Mouse (Mus musculus): ENCODE measurements around the gene Adh1. TPM values are rescaled to one million over a fixed set of nuclear protein-coding genes. Genes with fewer than 3 reads are reported as not detected.

The Adh1 gene
- total and polyA plus RNA-seq, 2 experiments from 2014 or later, result 2.2 to 3.0 TPM

DNA sequence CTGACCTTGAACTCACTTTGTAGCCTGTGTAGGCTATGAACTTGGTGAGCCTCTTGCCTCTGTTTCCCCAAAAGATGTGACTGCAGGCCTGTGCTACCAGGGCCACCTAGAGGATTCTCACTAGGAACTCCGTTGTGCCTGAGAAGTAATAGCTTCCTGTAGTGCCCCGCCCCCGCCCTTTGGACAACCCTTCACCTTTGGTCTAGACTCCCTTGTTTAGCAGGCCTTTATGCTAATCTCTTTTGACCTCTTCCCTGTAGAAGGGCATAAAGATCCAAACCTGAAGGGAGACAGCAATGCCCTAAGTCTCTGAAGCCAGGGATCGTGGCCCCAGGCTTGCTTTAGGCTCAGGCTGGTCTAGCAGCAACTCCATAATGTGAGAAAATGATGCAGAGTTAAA, 38.3 kb upstream of the Adh1 start:
- DNase-seq (no peak), ATAC-seq (no peak)
- no peak overlapping the region for H3K4me2 ChIP-seq (ENCODE audit: low read depth)
- H3K36me3 ChIP-seq (ENCODE audit: insufficient read depth), result no peaks in the 10 kb centered on the region
- H3K9ac ChIP-seq, result no peak overlapping the region
- H3K27ac ChIP-seq (ENCODE audit: low read depth, low read length), result no peak overlapping the region
- 71% methylated on average over 4 of the region's 4 CpGs for WGBS
- no peak overlapping the region for H3K4me3 ChIP-seq (ENCODE audit: low read depth, low read length)
- H3K4me1 ChIP-seq (ENCODE audit: insufficient read depth), result no peaks in the 10 kb centered on the region
- no peaks in the 10 kb centered on the region for H3K9me3 ChIP-seq (ENCODE audit: low read length)
- no peak for TF ChIP-seq CTCF (IDR thresholded peaks at IDR 0.05; ENCODE audit: low read depth)
- H3K27me3 ChIP-seq (ENCODE audit: insufficient read depth, low read length), result no peaks in the 10 kb centered on the region

GRCm38 (mm10) chr3:138222952-138223351, 37.8 kb upstream of the Adh1 start:
- Histone ChIP-seq H3K4me2 (ENCODE audit: low read depth) (no peak overlapping the region), H3K27me3 (ENCODE audit: insufficient read depth, low read length) (no peaks in the 10 kb centered on the region), H3K36me3 (ENCODE audit: insufficient read depth) (no peaks in the 10 kb centered on the region), H3K9me3 (ENCODE audit: low read length) (no peaks in the 10 kb centered on the region), H3K4me3 (ENCODE audit: low read depth, low read length) (no peak overlapping the region), H3K9ac (no peak overlapping the region), H3K27ac (ENCODE audit: low read depth, low read length) (no peak overlapping the region), H3K4me1 (ENCODE audit: insufficient read depth) (no peaks in the 10 kb centered on the region)
- WGBS, result 61% methylated on average over 5 of the region's 5 CpGs
- TF ChIP-seq CTCF (IDR thresholded peaks at IDR 0.05; ENCODE audit: low read depth), result peak; percentile 54
- DNase-seq (peak; percentile 57), ATAC-seq (no peak)

- no peak overlapping the region for H3K27ac ChIP-seq (ENCODE audit: low read depth, low read length)
- H3K27me3 ChIP-seq (ENCODE audit: insufficient read depth, low read length), result no peaks in the 10 kb centered on the region
- no peaks in the 10 kb centered on the region for H3K9me3 ChIP-seq (ENCODE audit: low read length)
- H3K9ac ChIP-seq, result no peak overlapping the region
- ATAC-seq (no peak; the same call in 1 of the 2 replicates), DNase-seq (no peak)
- H3K4me2 ChIP-seq (ENCODE audit: low read depth), result no peak overlapping the region
- no peaks in the 10 kb centered on the region for H3K4me1 ChIP-seq (ENCODE audit: insufficient read depth)
- 87% methylated on average over 13 of the region's 13 CpGs for WGBS
- H3K4me3 ChIP-seq (ENCODE audit: low read depth, low read length), result no peak overlapping the region
- no peaks in the 10 kb centered on the region for H3K36me3 ChIP-seq (ENCODE audit: insufficient read depth)
- TF ChIP-seq CTCF (IDR thresholded peaks at IDR 0.05; ENCODE audit: low read depth), result no peak
Measured at GRCm38 (mm10) chr3:138224363-138224954, 36.3 kb upstream of the Adh1 start.

GRCm38 (mm10) chr3:138225331-138225730, 35.5 kb upstream of the Adh1 start:
- no peak for ATAC-seq
- H3K4me3 ChIP-seq (ENCODE audit: low read depth, low read length), result no peak overlapping the region
- WGBS, result 68% methylated on average over 7 of the region's 7 CpGs
- H3K27me3 ChIP-seq (ENCODE audit: insufficient read depth, low read length), result no peaks in the 10 kb centered on the region
- no peak for DNase-seq
- H3K27ac ChIP-seq (ENCODE audit: low read depth, low read length), result no peak overlapping the region
- H3K9me3 ChIP-seq (ENCODE audit: low read length), result no peaks in the 10 kb centered on the region
- no peaks in the 10 kb centered on the region for H3K4me1 ChIP-seq (ENCODE audit: insufficient read depth)
- TF ChIP-seq CTCF (IDR thresholded peaks at IDR 0.05; ENCODE audit: low read depth), result no peak
- no peak overlapping the region for H3K4me2 ChIP-seq (ENCODE audit: low read depth)
- H3K36me3 ChIP-seq (ENCODE audit: insufficient read depth), result no peaks in the 10 kb centered on the region
- H3K9ac ChIP-seq, result no peak overlapping the region

- no peak overlapping the region for H3K4me3 ChIP-seq (ENCODE audit: low read depth, low read length)
- H3K9me3 ChIP-seq (ENCODE audit: low read length), result no peaks in the 10 kb centered on the region
- DNase-seq (no peak), ATAC-seq (no peak)
- WGBS, result 49% methylated on average over 7 of the region's 7 CpGs
- H3K27ac ChIP-seq (ENCODE audit: low read depth, low read length), result no peak overlapping the region
- no peaks in the 10 kb centered on the region for H3K36me3 ChIP-seq (ENCODE audit: insufficient read depth)
- H3K4me1 ChIP-seq (ENCODE audit: insufficient read depth), result no peaks in the 10 kb centered on the region
- no peak overlapping the region for H3K4me2 ChIP-seq (ENCODE audit: low read depth)
- no peak overlapping the region for H3K9ac ChIP-seq
- no peak for TF ChIP-seq CTCF (IDR thresholded peaks at IDR 0.05; ENCODE audit: low read depth)
- no peaks in the 10 kb centered on the region for H3K27me3 ChIP-seq (ENCODE audit: insufficient read depth, low read length)
Measured at GRCm38 (mm10) chr3:138225853-138226252, 34.9 kb upstream of the Adh1 start.

DNA sequence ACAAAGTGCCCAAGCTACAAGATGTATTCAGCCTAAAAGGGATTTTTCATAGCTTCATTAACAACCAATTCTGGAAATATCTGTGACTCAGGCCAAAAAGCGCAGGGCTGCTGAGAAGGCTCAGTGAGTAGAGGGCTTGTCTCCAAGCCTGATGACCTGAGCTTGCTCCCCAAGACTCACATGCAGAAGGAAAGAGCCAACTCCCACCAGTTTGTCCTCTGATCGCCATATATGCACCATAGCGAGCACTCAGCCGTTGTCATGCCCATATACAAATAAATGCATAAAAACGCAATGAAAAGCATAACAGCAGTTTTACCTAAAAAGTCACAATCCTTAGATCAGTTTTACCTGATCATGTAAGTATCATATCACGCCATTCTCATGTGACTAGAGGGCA, 34.3 kb upstream of the Adh1 start:
- TF ChIP-seq CTCF (IDR thresholded peaks at IDR 0.05; ENCODE audit: low read depth), result no peak
- no peak for DNase-seq
- Histone ChIP-seq H3K4me3 (ENCODE audit: low read depth, low read length) (no peak overlapping the region), H3K36me3 (ENCODE audit: insufficient read depth) (no peaks in the 10 kb centered on the region), H3K27me3 (ENCODE audit: insufficient read depth, low read length) (no peaks in the 10 kb centered on the region), H3K9ac (no peak overlapping the region), H3K4me1 (ENCODE audit: insufficient read depth) (no peaks in the 10 kb centered on the region), H3K9me3 (ENCODE audit: low read length) (no peaks in the 10 kb centered on the region), H3K27ac (ENCODE audit: low read depth, low read length) (no peak overlapping the region), H3K4me2 (ENCODE audit: low read depth) (no peak overlapping the region)
- no peak for ATAC-seq
- WGBS, result 97% methylated on average over 6 of the region's 6 CpGs

GRCm38 (mm10) chr3:138227082-138227481, 33.7 kb upstream of the Adh1 start:
- Histone ChIP-seq H3K4me3 (ENCODE audit: low read depth, low read length) (no peak overlapping the region), H3K9ac (no peak overlapping the region), H3K4me1 (ENCODE audit: insufficient read depth) (no peaks in the 10 kb centered on the region), H3K27ac (ENCODE audit: low read depth, low read length) (no peak overlapping the region), H3K36me3 (ENCODE audit: insufficient read depth) (no peaks in the 10 kb centered on the region), H3K9me3 (ENCODE audit: low read length) (no peaks in the 10 kb centered on the region), H3K4me2 (ENCODE audit: low read depth) (no peak overlapping the region), H3K27me3 (ENCODE audit: insufficient read depth, low read length) (no peaks in the 10 kb centered on the region)
- 91% methylated on average over 2 of the region's 2 CpGs for WGBS
- DNase-seq, result no peak
- no peak for ATAC-seq
- TF ChIP-seq CTCF (IDR thresholded peaks at IDR 0.05; ENCODE audit: low read depth), result no peak
